Comparison of ENCODE assay signal across 13 mouse cellular contexts in genomic region chr1:185207851-185208595, GRCm38 (mm10). TPM values are rescaled to one million over a fixed set of nuclear protein-coding genes. Genes with fewer than 3 reads are reported as not detected.
DNase-seq lines count a peak whose midpoint lies in the region.
"Had no signal": no experiment of that assay in that cellular context is flagged by ENCODE, and none has a peak within 500 bp of the region (broad histone marks: within the 10 kb centered on the region; RNA-seq: fewer than 3 reads in every experiment).

No protein-coding gene starts in this region.

- H3K4me3 ChIP-seq in brown adipose tissue, adult 24 weeks (ENCODE audit: insufficient read depth, low read depth, low read length), result no peak overlapping the region
- H3K4me3 ChIP-seq in macrophage (ENCODE audit: inconsistent target), result peak overlapping the region; percentile 14
- H3K4me3 ChIP-seq: erythroblast, embryonic 14.5 days; heart, embryonic 12.5 days; hindbrain, embryonic 15.5 days; kidney, embryonic 15.5 days; limb, embryonic 15.5 days; midbrain, embryonic 10.5 days had no signal

- peaks cover 84% of the 10 kb centered on the region for H3K79me2 ChIP-seq in macrophage (ENCODE audit: inconsistent target)

- peak overlapping the region; percentile 17; the same call in 1 of the 2 replicates for H3K27ac ChIP-seq in brown adipose tissue, adult 24 weeks (replicated peaks; ENCODE audit: low read depth, low read length)
- H3K27ac ChIP-seq in macrophage, result peak overlapping the region; percentile 90
- H3K27ac ChIP-seq: hindbrain, embryonic 15.5 days; kidney, embryonic 15.5 days; limb, embryonic 15.5 days; midbrain, embryonic 10.5 days had no signal

- DNase-seq in spleen, postnatal 36 days (ENCODE audit: low spot score in 2 of 2), result peak; percentile 6 to 11
- no peak for DNase-seq in spleen, adult 12 weeks (ENCODE audit: low spot score)
- DNase-seq in urinary bladder, postnatal 14 days (ENCODE audit: low spot score), result no peak
- no peak for DNase-seq in testis, postnatal 14 days (ENCODE audit: low spot score)
- no peak for DNase-seq in layer of hippocampus, adult 18-20 months (ENCODE audit: low spot score in 2 of 2)

- H3K4me1 ChIP-seq in brown adipose tissue, adult 24 weeks (ENCODE audit: control insufficient read depth, insufficient read depth, insufficient read length, low read length), result peaks cover 7% of the 10 kb centered on the region

- no peaks in the 10 kb centered on the region for H3K36me3 ChIP-seq in macrophage (ENCODE audit: inconsistent target)

- WGBS in macrophage (ENCODE audit: missing documents), result 5% methylated on average over 13 of the region's 13 CpGs

RNA-seq across cellular contexts. Expression of gene Rab3gap2, which starts 4.1 kb away (rescaled TPM):
- polyA plus RNA-seq in brown adipose tissue, adult 24 weeks (2012; ENCODE audit: insufficient read depth, insufficient read length, missing spikeins), result 13.0 and 13.5 TPM in 2 replicates
- total RNA-seq in macrophage (2018; cell fraction: chromatin; rRNA removed), result 100 to 1,000 TPM in 25 of 26 experiments, 10 to 100 TPM in 1; 78.3 to 649 (median 315) TPM
- 10 to 100 TPM; 44.8 to 85.2 (median 66.4) TPM for total RNA-seq in macrophage (2018; cell fraction: cytosol; rRNA removed)
- 100 to 1,000 TPM in 25 of 26 experiments, 10 to 100 TPM in 1; 91.8 to 346 (median 183) TPM for total RNA-seq in macrophage (2018; cell fraction: nucleus; rRNA removed)
- 38.2 to 47.1 TPM (median 46.8 TPM) in 3 replicates for polyA plus RNA-seq in macrophage (2018)
- total RNA-seq in layer of hippocampus, adult 18-20 months (2021), result 10 to 100 TPM; 64.9 to 67.7 TPM

Comparison
In these comparisons a context has a peak if more than half of its experiments do, and no peak if none do; other contexts are left out.
1. DNase-seq: peak in spleen, postnatal 36 days (2 of 2); none in spleen, adult 12 weeks (single experiment), urinary bladder, postnatal 14 days (single experiment), testis, postnatal 14 days (single experiment) and layer of hippocampus, adult 18-20 months (0 of 2).